Mouse (Mus musculus) forebrain, embryonic 11.5 days (tissue): ENCODE measurements at regions not wholly inside any gene's neighbourhood (a gene's known extent, or its start where the extent isn't known, plus 50 kb on each side); places are given as distances from the start of the nearest gene placed in this dataset.

Experiments
- ATAC-seq: fragments of 200-750 bp; cut with Nextera tagmentation; replicated peaks from 2 replicates; pipeline ENCODE4 v1.8.0; 2017; ENCODE audit warnings: moderate TSS enrichment; ENCODE audit not compliant: low FRiP score
- DNase-seq: peaks from one replicate; pipeline ENCODE4 v3.0.0-alpha.2; 2017; ENCODE audit warnings: low spot score
- H3K27ac ChIP-seq: fragments of 300-500 bp; sonication (generic); 2 replicates; pipeline ENCODE4 v1.5.1; 2014; ENCODE audit warnings: low read depth, low read length
- H3K27me3 ChIP-seq: fragments of 300-500 bp; sonication (generic); 2 replicates; pipeline ENCODE4 v1.6.1; 2014; ENCODE audit warnings: mild to moderate bottlenecking, low read length, mixed read lengths; ENCODE audit not compliant: control insufficient read depth, insufficient read depth
- H3K36me3 ChIP-seq: fragments of 300-500 bp; sonication (generic); 2 replicates; pipeline ENCODE4 v1.6.1; 2014; ENCODE audit warnings: mild to moderate bottlenecking, low read length, moderate library complexity, mixed read lengths; ENCODE audit not compliant: control insufficient read depth, insufficient read depth
- H3K4me1 ChIP-seq: fragments of 300-500 bp; sonication (generic); replicated peaks from 2 replicates; pipeline ENCODE4 v1.6.1; 2014; ENCODE audit warnings: low read length, mixed read lengths; ENCODE audit not compliant: control insufficient read depth, insufficient read depth
- H3K4me2 ChIP-seq: fragments of 300-500 bp; sonication (generic); 2 replicates; pipeline ENCODE4 v1.6.1; 2014; ENCODE audit warnings: low read depth, mild to moderate bottlenecking, low read length, moderate library complexity, mixed read lengths; ENCODE audit not compliant: severe bottlenecking
- H3K4me3 ChIP-seq: fragments of 300-500 bp; sonication (generic); 2 replicates; pipeline ENCODE4 v1.5.1; 2014; ENCODE audit warnings: low read depth, low read length
- H3K9ac ChIP-seq: fragments of 300-500 bp; sonication (generic); 2 replicates; pipeline ENCODE4 v1.6.1; 2014; ENCODE audit warnings: low read length
- H3K9me3 ChIP-seq: fragments of 300-500 bp; sonication (generic); 2 replicates; pipeline ENCODE4 v1.6.1; 2016; ENCODE audit warnings: low read length, mixed read lengths; ENCODE audit not compliant: control insufficient read depth
- WGBS: fragments of 180-500 bp; shearing (Covaris S2); extraction: QIAGEN DNeasy Blood & Tissue Kit; methylation state at CpG from one replicate; pipeline ENCODE4 v1.1.7; 2014; 5-methylcytosine and 5-hydroxymethylcytosine counted together

DNA sequence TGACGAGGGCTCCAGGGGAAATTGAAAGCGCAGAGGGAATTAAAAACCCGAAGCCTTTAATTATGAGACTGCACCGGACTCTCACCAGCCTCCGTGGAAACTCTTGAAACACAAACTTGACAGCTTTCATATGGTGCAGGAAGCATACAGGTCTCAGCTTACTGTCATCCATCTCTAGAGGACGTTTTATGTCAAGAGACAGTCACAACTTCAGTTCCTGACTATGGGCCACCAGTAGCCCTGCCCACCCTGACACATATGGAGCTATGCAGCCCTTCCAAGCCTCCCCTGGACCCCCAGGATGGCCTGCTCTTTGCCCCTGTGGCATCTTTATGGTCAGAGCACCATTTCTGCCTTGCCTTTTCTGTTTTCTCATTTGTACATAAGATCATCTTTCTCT lies 530.0 kb downstream of the Vrk1 start:
- no peak overlapping the region for H3K4me2 ChIP-seq

DNA sequence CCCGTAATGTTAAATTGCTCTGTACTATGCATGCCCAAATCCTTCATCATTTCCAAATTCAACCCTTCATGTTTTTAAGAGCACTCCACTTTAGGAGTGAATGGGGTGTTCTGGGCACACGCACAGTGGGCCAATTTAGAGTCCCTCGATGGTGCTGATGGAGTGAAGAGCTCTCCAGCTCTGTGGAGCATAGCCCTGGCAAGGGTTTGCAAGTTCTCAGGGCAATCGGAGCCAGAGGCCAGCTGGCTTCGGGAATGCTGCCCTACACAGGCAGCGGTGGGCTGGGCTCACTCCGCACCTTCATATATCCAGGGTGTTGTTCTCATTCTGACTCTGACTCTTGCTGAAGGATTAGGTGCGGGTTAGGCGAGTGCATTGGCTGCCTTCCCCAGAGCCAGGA lies 549.5 kb downstream of the Vrk1 start:
- Histone ChIP-seq H3K4me3 (no peak overlapping the region), H3K4me1 (no peaks in the 10 kb centered on the region), H3K27me3 (no peaks in the 10 kb centered on the region), H3K36me3 (no peaks in the 10 kb centered on the region), H3K9me3 (no peaks in the 10 kb centered on the region), H3K9ac (no peak overlapping the region), H3K4me2 (no peak overlapping the region), H3K27ac (no peak overlapping the region)
- DNase-seq (no peak), ATAC-seq (no peak)
- 82% methylated on average over 9 of the region's 9 CpGs for WGBS

More for the DNA sequence above, 530.0 kb downstream of the Vrk1 start:
- WGBS: 68% methylated on average over 6 of the region's 6 CpGs
- no peak overlapping the region for H3K4me3 ChIP-seq
- ATAC-seq (no peak), DNase-seq (no peak)
- peaks cover 8% of the 10 kb centered on the region; the same call in 1 of the 2 replicates for H3K4me1 ChIP-seq
- no peaks in the 10 kb centered on the region; the same call in 1 of the 2 replicates for H3K9me3 ChIP-seq
- H3K27me3 ChIP-seq: no peaks in the 10 kb centered on the region
- no peaks in the 10 kb centered on the region for H3K36me3 ChIP-seq
- H3K9ac ChIP-seq: no peak overlapping the region
- H3K27ac ChIP-seq: no peak overlapping the region

DNA sequence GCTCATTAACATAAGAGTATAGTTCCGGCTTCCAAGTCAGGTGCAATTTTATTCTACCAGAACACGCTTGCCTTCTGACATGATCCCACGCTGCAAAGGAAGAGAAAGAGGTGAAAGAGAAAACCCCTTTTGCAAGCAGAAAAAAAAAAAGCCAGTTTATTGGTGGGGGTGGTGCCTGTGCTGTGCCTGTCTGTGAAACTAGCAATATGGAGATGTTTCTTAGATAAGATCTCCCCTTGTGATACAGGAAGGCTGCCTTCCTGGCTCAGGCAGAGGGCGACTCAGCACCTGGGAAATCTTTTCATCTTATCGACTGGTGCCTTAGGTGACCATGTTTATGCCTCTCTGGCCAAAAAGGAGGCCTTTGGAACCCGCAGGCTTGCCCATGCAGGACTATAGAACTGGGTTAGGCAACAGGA lies 555.2 kb downstream of the Vrk1 start:
- H3K4me1 ChIP-seq: no peaks in the 10 kb centered on the region
- H3K9me3 ChIP-seq: no peaks in the 10 kb centered on the region
- H3K4me3 ChIP-seq: no peak overlapping the region
- no peaks in the 10 kb centered on the region for H3K36me3 ChIP-seq
- 36% methylated on average over 6 of the region's 6 CpGs for WGBS
- no peak for DNase-seq
- H3K27me3 ChIP-seq: no peaks in the 10 kb centered on the region
- no peak overlapping the region for H3K9ac ChIP-seq
- no peak overlapping the region for H3K27ac ChIP-seq
- no peak for ATAC-seq
- H3K4me2 ChIP-seq: no peak overlapping the region

GRCm38 (mm10) chr12:106566361-106566760 lies 556.3 kb downstream of the Vrk1 start:
- no peak for DNase-seq
- Histone ChIP-seq H3K27me3 (no peaks in the 10 kb centered on the region), H3K27ac (no peak overlapping the region), H3K36me3 (no peaks in the 10 kb centered on the region), H3K9me3 (no peaks in the 10 kb centered on the region), H3K4me3 (no peak overlapping the region), H3K9ac (no peak overlapping the region), H3K4me2 (no peak overlapping the region), H3K4me1 (no peaks in the 10 kb centered on the region)
- ATAC-seq: no peak
- 97% methylated on average over 4 of the region's 4 CpGs for WGBS

GRCm38 (mm10) chr12:106567116-106567515 lies 557.1 kb downstream of the Vrk1 start:
- H3K9me3 ChIP-seq: no peaks in the 10 kb centered on the region
- H3K4me1 ChIP-seq: no peaks in the 10 kb centered on the region
- DNase-seq (no peak), ATAC-seq (no peak)
- H3K4me3 ChIP-seq: no peak overlapping the region
- H3K9ac ChIP-seq: no peak overlapping the region
- H3K4me2 ChIP-seq: no peak overlapping the region
- no peaks in the 10 kb centered on the region for H3K36me3 ChIP-seq
- WGBS: 82% methylated on average over 5 of the region's 5 CpGs
- no peaks in the 10 kb centered on the region for H3K27me3 ChIP-seq
- no peak overlapping the region for H3K27ac ChIP-seq

GRCm38 (mm10) chr12:106568541-106569085 lies 558.6 kb downstream of the Vrk1 start:
- no peaks in the 10 kb centered on the region for H3K4me1 ChIP-seq
- ATAC-seq (no peak), DNase-seq (no peak)
- no peak overlapping the region for H3K4me2 ChIP-seq
- no peaks in the 10 kb centered on the region for H3K36me3 ChIP-seq
- no peaks in the 10 kb centered on the region for H3K27me3 ChIP-seq
- no peak overlapping the region for H3K9ac ChIP-seq
- no peak overlapping the region for H3K4me3 ChIP-seq
- WGBS: 90% methylated on average over 10 of the region's 10 CpGs
- H3K9me3 ChIP-seq: no peaks in the 10 kb centered on the region
- no peak overlapping the region for H3K27ac ChIP-seq

GRCm38 (mm10) chr12:106572956-106573355 lies 562.9 kb downstream of the Vrk1 start:
- no peak overlapping the region for H3K4me3 ChIP-seq
- H3K27me3 ChIP-seq: no peaks in the 10 kb centered on the region
- H3K27ac ChIP-seq: no peak overlapping the region
- 88% methylated on average over 5 of the region's 5 CpGs for WGBS
- no peak for DNase-seq
- H3K9me3 ChIP-seq: no peaks in the 10 kb centered on the region
- ATAC-seq: no peak
- H3K4me1 ChIP-seq: no peaks in the 10 kb centered on the region
- no peak overlapping the region for H3K9ac ChIP-seq
- no peak overlapping the region for H3K4me2 ChIP-seq
- no peaks in the 10 kb centered on the region for H3K36me3 ChIP-seq

GRCm38 (mm10) chr12:106582760-106583159 lies 572.7 kb downstream of the Vrk1 start:
- Histone ChIP-seq H3K4me1 (no peaks in the 10 kb centered on the region), H3K9ac (no peak overlapping the region), H3K36me3 (no peaks in the 10 kb centered on the region), H3K9me3 (no peaks in the 10 kb centered on the region), H3K27ac (no peak overlapping the region), H3K4me2 (no peak overlapping the region), H3K4me3 (no peak overlapping the region), H3K27me3 (no peaks in the 10 kb centered on the region)
- no peak for DNase-seq
- 90% methylated on average over 9 of the region's 9 CpGs for WGBS
- no peak for ATAC-seq

GRCm38 (mm10) chr12:106585626-106586025 lies 575.6 kb downstream of the Vrk1 start:
- no peak overlapping the region for H3K9ac ChIP-seq
- H3K36me3 ChIP-seq: no peaks in the 10 kb centered on the region
- H3K9me3 ChIP-seq: no peaks in the 10 kb centered on the region
- ATAC-seq: no peak
- no peak for DNase-seq
- no peak overlapping the region for H3K27ac ChIP-seq
- WGBS: 89% methylated on average over 5 of the region's 5 CpGs
- no peak overlapping the region for H3K4me3 ChIP-seq
- H3K27me3 ChIP-seq: no peaks in the 10 kb centered on the region
- no peaks in the 10 kb centered on the region for H3K4me1 ChIP-seq
- H3K4me2 ChIP-seq: no peak overlapping the region
